Mouse (Mus musculus): ENCODE results near the gene Mex3b. TPM values are rescaled to one million over a fixed set of nuclear protein-coding genes. Genes with fewer than 3 reads are reported as not detected.
A peak's percentile ranks its signal among the peaks of the same experiment; 100 is the strongest.

The Mex3b gene
- polyA plus RNA-seq (2014; fragmentation: Nextera tagmentation; extraction: Ambion mirVana) = 14.3 and 16.3 TPM in 2 replicates

- H3K36me3 ChIP-seq (ENCODE audit: control insufficient read depth, insufficient read depth, low read length) = peaks cover 20% of the 10 kb centered on the region
- no peak for ATAC-seq (ENCODE audit: low FRiP score, low TSS enrichment)
Observed at GRCm38 (mm10) chr7:82867271-82868121, at the start of gene Mex3b. Mex3b (plus strand) TSS chr7:82867333.

GRCm38 (mm10) chr7:82819541-82819940 is 47.6 kb upstream of the Mex3b start:
- no peaks in the 10 kb centered on the region for H3K9me3 ChIP-seq (ENCODE audit: control insufficient read depth, low read length)
- no peaks in the 10 kb centered on the region for H3K4me1 ChIP-seq (ENCODE audit: control insufficient read depth, insufficient read depth, low read length)
- H3K36me3 ChIP-seq (ENCODE audit: control insufficient read depth, insufficient read depth, low read length) = no peaks in the 10 kb centered on the region
- no peaks in the 10 kb centered on the region for H3K27me3 ChIP-seq (ENCODE audit: control insufficient read depth, insufficient read depth, low read length)
- H3K27ac ChIP-seq (ENCODE audit: low read depth, low read length) = no peak overlapping the region
- H3K4me3 ChIP-seq (ENCODE audit: low read length) = no peak overlapping the region
- ATAC-seq (ENCODE audit: low FRiP score, low TSS enrichment) = no peak
- H3K4me2 ChIP-seq (replicated peaks; ENCODE audit: low read depth, low read length) = no peak overlapping the region
- no peak overlapping the region for H3K9ac ChIP-seq (ENCODE audit: low read depth, low read length)
- WGBS = 86% methylated on average over 7 of the region's 7 CpGs

More at GRCm38 (mm10) chr7:82867271-82868121, at the start of gene Mex3b:
- Histone ChIP-seq H3K4me3 (ENCODE audit: low read length) (peak within 1 kb of the TSS; percentile 98), H3K9me3 (ENCODE audit: control insufficient read depth, low read length) (no peaks in the 10 kb centered on the region), H3K27ac (ENCODE audit: low read depth, low read length) (peak within 1 kb of the TSS; percentile 99), H3K4me2 (replicated peaks; ENCODE audit: low read depth, low read length) (peak within 1 kb of the TSS; percentile 77), H3K9ac (ENCODE audit: low read depth, low read length) (peak within 1 kb of the TSS; percentile 98), H3K27me3 (ENCODE audit: control insufficient read depth, insufficient read depth, low read length) (no peaks in the 10 kb centered on the region), H3K4me1 (ENCODE audit: control insufficient read depth, insufficient read depth, low read length) (peaks cover 16% of the 10 kb centered on the region)
- WGBS = under 1% methylated on average over 56 of the region's 87 CpGs

- H3K27me3 ChIP-seq (ENCODE audit: control insufficient read depth, insufficient read depth, low read length) = no peaks in the 10 kb centered on the region
- no peak for ATAC-seq (ENCODE audit: low FRiP score, low TSS enrichment)
- WGBS = 63% methylated on average over 4 of the region's 4 CpGs
- no peak overlapping the region for H3K4me3 ChIP-seq (ENCODE audit: low read length)
- H3K36me3 ChIP-seq (ENCODE audit: control insufficient read depth, insufficient read depth, low read length) = no peaks in the 10 kb centered on the region
- H3K9ac ChIP-seq (ENCODE audit: low read depth, low read length) = no peak overlapping the region
- H3K4me1 ChIP-seq (ENCODE audit: control insufficient read depth, insufficient read depth, low read length) = no peaks in the 10 kb centered on the region
- H3K27ac ChIP-seq (ENCODE audit: low read depth, low read length) = no peak overlapping the region
- H3K9me3 ChIP-seq (ENCODE audit: control insufficient read depth, low read length) = no peaks in the 10 kb centered on the region
- H3K4me2 ChIP-seq (replicated peaks; ENCODE audit: low read depth, low read length) = no peak overlapping the region
Observed at GRCm38 (mm10) chr7:82820661-82821060, 46.5 kb upstream of the Mex3b start.

GRCm38 (mm10) chr7:82821501-82821900 is 45.6 kb upstream of the Mex3b start:
- no peak for ATAC-seq (ENCODE audit: low FRiP score, low TSS enrichment)
- H3K4me1 ChIP-seq (ENCODE audit: control insufficient read depth, insufficient read depth, low read length) = no peaks in the 10 kb centered on the region
- no peak overlapping the region for H3K4me2 ChIP-seq (replicated peaks; ENCODE audit: low read depth, low read length)
- no peaks in the 10 kb centered on the region for H3K27me3 ChIP-seq (ENCODE audit: control insufficient read depth, insufficient read depth, low read length)
- no peak overlapping the region for H3K4me3 ChIP-seq (ENCODE audit: low read length)
- no peaks in the 10 kb centered on the region for H3K36me3 ChIP-seq (ENCODE audit: control insufficient read depth, insufficient read depth, low read length)
- H3K9ac ChIP-seq (ENCODE audit: low read depth, low read length) = no peak overlapping the region
- WGBS = 83% methylated on average over 3 of the region's 3 CpGs
- H3K27ac ChIP-seq (ENCODE audit: low read depth, low read length) = no peak overlapping the region
- no peaks in the 10 kb centered on the region for H3K9me3 ChIP-seq (ENCODE audit: control insufficient read depth, low read length)

GRCm38 (mm10) chr7:82822528-82822927 is 44.6 kb upstream of the Mex3b start:
- no peak overlapping the region for H3K27ac ChIP-seq (ENCODE audit: low read depth, low read length)
- no peaks in the 10 kb centered on the region for H3K4me1 ChIP-seq (ENCODE audit: control insufficient read depth, insufficient read depth, low read length)
- H3K4me2 ChIP-seq (replicated peaks; ENCODE audit: low read depth, low read length) = no peak overlapping the region
- WGBS = 55% methylated on average over 1 of the region's 1 CpGs
- H3K4me3 ChIP-seq (ENCODE audit: low read length) = no peak overlapping the region
- no peak overlapping the region for H3K9ac ChIP-seq (ENCODE audit: low read depth, low read length)
- H3K9me3 ChIP-seq (ENCODE audit: control insufficient read depth, low read length) = no peaks in the 10 kb centered on the region
- no peak for ATAC-seq (ENCODE audit: low FRiP score, low TSS enrichment)
- no peaks in the 10 kb centered on the region for H3K36me3 ChIP-seq (ENCODE audit: control insufficient read depth, insufficient read depth, low read length)
- H3K27me3 ChIP-seq (ENCODE audit: control insufficient read depth, insufficient read depth, low read length) = no peaks in the 10 kb centered on the region

GRCm38 (mm10) chr7:82828193-82828592 is 38.9 kb upstream of the Mex3b start:
- H3K27ac ChIP-seq (ENCODE audit: low read depth, low read length) = no peak overlapping the region
- H3K4me3 ChIP-seq (ENCODE audit: low read length) = no peak overlapping the region
- H3K9me3 ChIP-seq (ENCODE audit: control insufficient read depth, low read length) = no peaks in the 10 kb centered on the region
- H3K4me2 ChIP-seq (replicated peaks; ENCODE audit: low read depth, low read length) = no peak overlapping the region
- no peak overlapping the region for H3K9ac ChIP-seq (ENCODE audit: low read depth, low read length)
- 52% methylated on average over 2 of the region's 2 CpGs for WGBS
- H3K27me3 ChIP-seq (ENCODE audit: control insufficient read depth, insufficient read depth, low read length) = no peaks in the 10 kb centered on the region
- no peaks in the 10 kb centered on the region for H3K36me3 ChIP-seq (ENCODE audit: control insufficient read depth, insufficient read depth, low read length)
- no peak for ATAC-seq (ENCODE audit: low FRiP score, low TSS enrichment)
- H3K4me1 ChIP-seq (ENCODE audit: control insufficient read depth, insufficient read depth, low read length) = no peaks in the 10 kb centered on the region

- Histone ChIP-seq H3K4me1 (ENCODE audit: control insufficient read depth, insufficient read depth, low read length) (no peaks in the 10 kb centered on the region), H3K4me3 (ENCODE audit: low read length) (no peak overlapping the region), H3K9me3 (ENCODE audit: control insufficient read depth, low read length) (no peaks in the 10 kb centered on the region), H3K4me2 (replicated peaks; ENCODE audit: low read depth, low read length) (no peak overlapping the region), H3K27ac (ENCODE audit: low read depth, low read length) (no peak overlapping the region), H3K27me3 (ENCODE audit: control insufficient read depth, insufficient read depth, low read length) (no peaks in the 10 kb centered on the region), H3K9ac (ENCODE audit: low read depth, low read length) (no peak overlapping the region), H3K36me3 (ENCODE audit: control insufficient read depth, insufficient read depth, low read length) (no peaks in the 10 kb centered on the region)
- WGBS = 39% methylated on average over 3 of the region's 3 CpGs
- ATAC-seq (ENCODE audit: low FRiP score, low TSS enrichment) = no peak
Observed at GRCm38 (mm10) chr7:82829516-82829915, 37.6 kb upstream of the Mex3b start.

- WGBS = 85% methylated on average over 4 of the region's 4 CpGs
- H3K27me3 ChIP-seq (ENCODE audit: control insufficient read depth, insufficient read depth, low read length) = no peaks in the 10 kb centered on the region
- H3K4me2 ChIP-seq (replicated peaks; ENCODE audit: low read depth, low read length) = no peak overlapping the region
- no peaks in the 10 kb centered on the region for H3K9me3 ChIP-seq (ENCODE audit: control insufficient read depth, low read length)
- H3K4me1 ChIP-seq (ENCODE audit: control insufficient read depth, insufficient read depth, low read length) = peaks cover 3% of the 10 kb centered on the region; the same call in 1 of the 2 replicates
- no peaks in the 10 kb centered on the region for H3K36me3 ChIP-seq (ENCODE audit: control insufficient read depth, insufficient read depth, low read length)
- no peak overlapping the region for H3K27ac ChIP-seq (ENCODE audit: low read depth, low read length)
- no peak for ATAC-seq (ENCODE audit: low FRiP score, low TSS enrichment)
- H3K4me3 ChIP-seq (ENCODE audit: low read length) = no peak overlapping the region
- H3K9ac ChIP-seq (ENCODE audit: low read depth, low read length) = no peak overlapping the region
Observed at GRCm38 (mm10) chr7:82834471-82834870, 32.7 kb upstream of the Mex3b start.

- H3K4me2 ChIP-seq (replicated peaks; ENCODE audit: low read depth, low read length) = no peak overlapping the region
- no peak for ATAC-seq (ENCODE audit: low FRiP score, low TSS enrichment)
- H3K27me3 ChIP-seq (ENCODE audit: control insufficient read depth, insufficient read depth, low read length) = no peaks in the 10 kb centered on the region
- no peak overlapping the region for H3K9ac ChIP-seq (ENCODE audit: low read depth, low read length)
- H3K4me1 ChIP-seq (ENCODE audit: control insufficient read depth, insufficient read depth, low read length) = peaks cover 6% of the 10 kb centered on the region
- no peak overlapping the region for H3K4me3 ChIP-seq (ENCODE audit: low read length)
- no peaks in the 10 kb centered on the region for H3K9me3 ChIP-seq (ENCODE audit: control insufficient read depth, low read length)
- no peaks in the 10 kb centered on the region for H3K36me3 ChIP-seq (ENCODE audit: control insufficient read depth, insufficient read depth, low read length)
- H3K27ac ChIP-seq (ENCODE audit: low read depth, low read length) = no peak overlapping the region
- WGBS = 64% methylated on average over 1 of the region's 1 CpGs
Observed at GRCm38 (mm10) chr7:82838414-82838813, 28.7 kb upstream of the Mex3b start.

All from kidney, embryonic 14.5 days (tissue).